Mouse (Mus musculus): ENCODE results near the gene Syne2. TPM values are rescaled to one million over a fixed set of nuclear protein-coding genes. Genes with fewer than 3 reads are reported as not detected.
A peak's percentile ranks its signal among the peaks of the same experiment; 100 is the strongest.

The Syne2 gene
- polyA plus RNA-seq, 1 experiment from 2014 or later: 64.1 TPM

DNA sequence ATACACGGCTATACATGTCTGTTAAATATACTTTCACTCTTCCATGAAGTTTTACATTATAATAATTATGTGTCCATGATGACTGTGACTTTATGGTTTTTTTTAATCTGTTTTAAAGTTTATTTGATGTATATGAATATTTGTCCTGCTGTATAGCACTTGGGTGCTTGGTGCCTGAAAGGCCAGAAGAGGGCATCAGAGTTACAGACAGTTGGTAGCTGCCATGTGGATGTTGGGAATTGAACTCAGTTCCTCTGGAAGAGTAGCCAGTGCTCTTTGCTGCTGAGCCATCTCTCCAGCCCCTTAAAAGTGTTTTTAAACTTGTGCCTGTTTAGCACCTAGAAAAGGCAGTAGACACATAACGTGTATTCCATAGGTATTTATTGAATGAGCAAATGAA lies 21.4 kb upstream of the Syne2 start:
- H3K9me3 ChIP-seq (replicated peaks; ENCODE audit: control insufficient read depth, low read length): no peaks in the 10 kb centered on the region
- H3K4me3 ChIP-seq (ENCODE audit: low read depth, low read length): no peak overlapping the region
- no peak overlapping the region for H3K9ac ChIP-seq (ENCODE audit: low read depth, low read length)
- H3K27ac ChIP-seq (ENCODE audit: low read depth, low read length): no peak overlapping the region
- H3K4me2 ChIP-seq: no peak overlapping the region
- H3K36me3 ChIP-seq (ENCODE audit: control insufficient read depth, insufficient read depth, low read length): no peaks in the 10 kb centered on the region
- H3K4me1 ChIP-seq (ENCODE audit: control insufficient read depth, insufficient read depth, low read length): peaks cover 3% of the 10 kb centered on the region; the same call in 1 of the 2 replicates
- no peaks in the 10 kb centered on the region for H3K27me3 ChIP-seq (ENCODE audit: control insufficient read depth, insufficient read depth, low read length)
- 67% methylated on average over 2 of the region's 2 CpGs for WGBS (ENCODE audit: insufficient replicate concordance)
- no peak for ATAC-seq (replicated peaks; ENCODE audit: insufficient number of reproducible peaks, low FRiP score, low TSS enrichment)

DNA sequence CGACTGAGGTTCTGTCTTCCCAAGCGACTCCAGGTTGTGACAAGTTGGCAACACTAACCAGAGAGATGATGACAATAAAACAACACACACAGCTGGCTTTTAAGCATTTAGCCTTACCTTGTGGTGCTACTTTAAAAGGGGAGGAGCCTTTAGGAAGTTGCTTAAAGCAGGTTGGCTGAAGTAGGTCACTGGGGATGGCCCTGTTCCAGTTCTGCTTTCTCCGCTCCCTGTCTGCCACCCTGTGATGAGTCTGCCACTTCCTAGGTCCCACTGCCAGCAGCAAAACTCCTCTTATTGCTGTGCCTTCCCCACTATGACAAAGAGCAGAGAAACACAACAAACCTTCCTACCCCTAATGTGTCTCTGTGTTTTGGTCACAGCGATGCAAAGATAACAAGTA lies 11.7 kb upstream of the Syne2 start:
- H3K27me3 ChIP-seq (ENCODE audit: control insufficient read depth, insufficient read depth, low read length): no peaks in the 10 kb centered on the region
- H3K9ac ChIP-seq (ENCODE audit: low read depth, low read length): no peak overlapping the region
- no peaks in the 10 kb centered on the region for H3K4me1 ChIP-seq (ENCODE audit: control insufficient read depth, insufficient read depth, low read length)
- H3K4me3 ChIP-seq (ENCODE audit: low read depth, low read length): no peak overlapping the region
- no peaks in the 10 kb centered on the region for H3K36me3 ChIP-seq (ENCODE audit: control insufficient read depth, insufficient read depth, low read length)
- ATAC-seq (replicated peaks; ENCODE audit: insufficient number of reproducible peaks, low FRiP score, low TSS enrichment): no peak
- no peaks in the 10 kb centered on the region for H3K9me3 ChIP-seq (replicated peaks; ENCODE audit: control insufficient read depth, low read length)
- no peak overlapping the region for H3K27ac ChIP-seq (ENCODE audit: low read depth, low read length)
- WGBS (ENCODE audit: insufficient replicate concordance): 84% methylated on average over 4 of the region's 4 CpGs
- H3K4me2 ChIP-seq: no peak overlapping the region

DNA sequence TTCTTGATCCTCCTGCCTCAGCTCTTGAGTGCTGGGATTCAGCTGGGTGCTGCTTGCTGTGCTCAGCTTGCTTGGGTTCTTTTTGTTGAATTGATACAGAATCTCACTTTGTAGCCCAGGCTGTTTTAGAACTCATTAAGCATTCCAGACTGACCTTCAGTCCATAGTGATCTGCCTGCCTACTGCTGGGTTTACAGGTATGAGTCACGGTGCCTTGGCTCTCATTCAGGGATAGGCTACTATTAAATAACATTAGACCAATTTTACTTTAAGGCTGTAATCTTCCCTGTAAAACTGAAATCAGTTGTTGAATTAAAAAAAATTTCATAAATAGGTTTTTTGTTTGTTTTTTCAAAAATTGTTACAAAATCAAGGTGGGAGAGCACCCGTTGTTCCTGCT lies 4.2 kb upstream of the Syne2 start:
- no peak overlapping the region for H3K9ac ChIP-seq (ENCODE audit: low read depth, low read length)
- 0 out of 2 replicates have a peak, but pooled peaks cover 2% of the 10 kb centered on the region for H3K4me1 ChIP-seq (ENCODE audit: control insufficient read depth, insufficient read depth, low read length)
- ATAC-seq (replicated peaks; ENCODE audit: insufficient number of reproducible peaks, low FRiP score, low TSS enrichment): no peak
- H3K36me3 ChIP-seq (ENCODE audit: control insufficient read depth, insufficient read depth, low read length): no peaks in the 10 kb centered on the region
- no peaks in the 10 kb centered on the region for H3K27me3 ChIP-seq (ENCODE audit: control insufficient read depth, insufficient read depth, low read length)
- no peaks in the 10 kb centered on the region for H3K9me3 ChIP-seq (replicated peaks; ENCODE audit: control insufficient read depth, low read length)
- H3K4me2 ChIP-seq: no peak overlapping the region
- H3K27ac ChIP-seq (ENCODE audit: low read depth, low read length): no peak overlapping the region
- H3K4me3 ChIP-seq (ENCODE audit: low read depth, low read length): no peak overlapping the region
- 93% methylated on average over 2 of the region's 2 CpGs for WGBS (ENCODE audit: insufficient replicate concordance)

DNA sequence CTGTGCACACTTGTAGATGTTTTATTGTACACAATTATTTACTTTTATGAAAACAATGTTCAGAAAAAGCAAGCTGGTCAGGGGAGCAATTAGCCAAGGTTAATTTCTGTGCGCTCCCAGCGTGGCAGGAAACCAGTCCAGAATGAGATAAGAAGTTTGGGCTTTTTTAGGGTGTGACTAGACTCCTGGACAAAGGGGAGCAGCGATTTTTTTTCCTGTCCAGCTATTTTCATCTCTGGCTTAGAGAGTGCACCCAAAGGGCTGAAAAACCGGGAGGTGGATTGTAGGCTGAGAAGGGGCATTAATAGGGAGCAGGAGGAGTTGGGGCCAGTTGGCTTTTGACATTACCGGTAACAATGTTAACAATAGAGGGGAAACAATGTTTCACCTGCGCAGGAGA lies 3.4 kb upstream of the Syne2 start:
- ATAC-seq (replicated peaks; ENCODE audit: insufficient number of reproducible peaks, low FRiP score, low TSS enrichment): no peak
- Histone ChIP-seq H3K4me2 (no peak overlapping the region), H3K9ac (ENCODE audit: low read depth, low read length) (no peak overlapping the region), H3K36me3 (ENCODE audit: control insufficient read depth, insufficient read depth, low read length) (no peaks in the 10 kb centered on the region), H3K4me1 (ENCODE audit: control insufficient read depth, insufficient read depth, low read length) (peaks cover 5% of the 10 kb centered on the region), H3K9me3 (replicated peaks; ENCODE audit: control insufficient read depth, low read length) (no peaks in the 10 kb centered on the region), H3K27ac (ENCODE audit: low read depth, low read length) (no peak overlapping the region), H3K4me3 (ENCODE audit: low read depth, low read length) (no peak overlapping the region), H3K27me3 (ENCODE audit: control insufficient read depth, insufficient read depth, low read length) (no peaks in the 10 kb centered on the region)
- WGBS (ENCODE audit: insufficient replicate concordance): 55% methylated on average over 6 of the region's 6 CpGs

DNA sequence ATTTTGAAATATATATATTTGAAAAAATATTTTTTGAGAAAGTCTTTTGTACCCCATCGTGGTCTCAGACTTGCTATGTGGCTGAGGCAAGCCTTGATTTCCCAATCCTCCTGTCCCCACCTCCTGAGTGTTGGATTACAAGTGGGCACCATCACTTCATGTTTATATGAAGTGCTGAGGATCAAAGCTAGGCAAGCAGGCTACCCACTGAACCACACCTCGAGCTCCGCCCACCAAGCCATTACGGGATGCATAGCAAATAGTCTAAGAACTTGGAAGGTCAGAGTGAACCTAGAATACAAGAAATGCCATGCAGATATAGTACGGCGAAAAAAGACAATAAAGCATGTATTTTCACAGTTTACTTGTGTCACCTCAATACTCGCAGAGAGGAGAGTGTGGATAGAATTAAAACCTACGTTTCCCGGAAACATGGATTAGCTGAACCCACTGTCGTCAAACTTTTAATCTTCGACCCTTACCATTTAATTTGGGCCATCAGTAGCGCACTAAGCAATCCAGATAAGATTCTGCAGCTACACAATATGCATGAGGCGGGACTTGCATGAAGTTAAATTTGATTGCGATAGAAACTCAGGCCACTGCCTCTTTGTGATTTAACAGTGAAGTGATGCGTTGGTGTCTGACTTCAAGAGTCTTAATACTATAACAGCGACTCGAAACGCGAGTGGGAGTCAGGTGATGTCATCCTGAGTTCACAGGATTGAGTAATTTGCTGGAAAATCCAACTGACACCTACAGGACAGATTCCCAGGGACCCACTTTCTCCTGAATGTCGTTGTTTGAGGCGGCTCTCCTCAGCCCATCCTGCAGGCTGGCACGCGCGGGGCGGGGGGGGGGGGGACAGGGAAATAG lies 715 bp upstream of the Syne2 start:
- whole genome bisulfite sequencing (ENCODE audit: insufficient replicate concordance): 13% methylated on average over 25 of the region's 25 CpGs
- H3K9ac ChIP-seq (ENCODE audit: low read depth, low read length): peak overlapping the region; percentile 96
- H3K4me2 ChIP-seq: peak overlapping the region; percentile 66
- H3K9me3 ChIP-seq (replicated peaks; ENCODE audit: control insufficient read depth, low read length): no peaks in the 10 kb centered on the region
- no peaks in the 10 kb centered on the region for H3K27me3 ChIP-seq (ENCODE audit: control insufficient read depth, insufficient read depth, low read length)
- H3K4me3 ChIP-seq (ENCODE audit: low read depth, low read length): peak overlapping the region; percentile 88
- ATAC-seq (replicated peaks; ENCODE audit: insufficient number of reproducible peaks, low FRiP score, low TSS enrichment): 0 out of 2 replicates have a peak, but pooled peaks have one; percentile 6
- H3K4me1 ChIP-seq (ENCODE audit: control insufficient read depth, insufficient read depth, low read length): peaks cover 23% of the 10 kb centered on the region
- H3K27ac ChIP-seq (ENCODE audit: low read depth, low read length): no peak overlapping the region
- H3K36me3 ChIP-seq (ENCODE audit: control insufficient read depth, insufficient read depth, low read length): no peaks in the 10 kb centered on the region

DNA sequence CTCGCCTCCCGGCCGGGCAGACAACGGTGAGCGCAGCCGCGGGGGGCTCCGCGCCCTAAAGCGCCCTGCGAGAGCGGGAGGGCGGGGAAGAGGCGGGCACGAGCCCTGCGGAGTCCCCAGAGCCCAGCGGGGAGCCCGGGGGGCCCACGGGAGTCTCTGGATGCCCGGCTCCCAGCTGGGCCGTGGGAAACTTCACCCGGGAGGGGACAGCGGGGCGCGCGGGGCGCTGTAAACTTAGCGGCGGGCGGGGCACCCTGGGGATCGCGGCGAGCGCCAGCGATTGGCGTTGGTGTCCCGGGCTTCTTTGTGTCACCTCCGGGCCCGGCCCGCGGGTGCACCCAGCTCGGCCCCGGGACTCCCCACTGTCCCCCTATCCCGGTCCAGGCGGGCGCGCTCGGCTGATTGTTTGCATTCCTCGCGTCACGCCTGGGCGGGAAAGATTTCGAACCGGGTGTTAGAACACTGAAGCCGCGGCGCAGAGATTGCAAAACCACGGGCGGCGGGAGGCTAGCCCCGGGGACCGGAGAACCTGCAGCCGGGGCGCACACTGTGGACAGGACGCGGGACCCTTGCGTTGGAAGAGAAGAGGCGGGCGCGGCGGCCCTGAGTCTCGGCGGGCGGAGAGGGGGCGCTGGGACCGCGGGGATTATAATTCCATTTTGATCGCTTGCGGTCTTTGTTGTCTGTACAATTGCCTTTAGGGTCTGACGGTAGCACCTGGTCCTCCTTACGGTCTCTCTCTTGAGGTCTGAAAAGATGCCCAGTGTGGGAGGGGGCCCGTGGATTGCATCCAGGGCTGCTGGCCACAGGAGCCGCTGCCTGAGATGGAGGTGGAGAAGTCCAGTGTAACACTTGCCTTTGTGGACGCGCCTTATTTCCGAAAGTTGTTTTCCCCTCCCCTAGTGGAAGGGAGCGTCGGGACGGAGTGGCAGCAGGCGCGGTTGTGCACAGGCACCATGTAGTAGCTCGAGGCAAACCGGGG lies 810 bp downstream of the Syne2 start:
- H3K27me3 ChIP-seq (ENCODE audit: control insufficient read depth, insufficient read depth, low read length): no peaks in the 10 kb centered on the region
- ATAC-seq (replicated peaks; ENCODE audit: insufficient number of reproducible peaks, low FRiP score, low TSS enrichment): peak; percentile 43
- peaks cover 31% of the 10 kb centered on the region for H3K4me1 ChIP-seq (ENCODE audit: control insufficient read depth, insufficient read depth, low read length)
- no peaks in the 10 kb centered on the region for H3K9me3 ChIP-seq (replicated peaks; ENCODE audit: control insufficient read depth, low read length)
- peak overlapping the region; percentile 96 for H3K9ac ChIP-seq (ENCODE audit: low read depth, low read length)
- under 1% methylated on average over 93 of the region's 93 CpGs for WGBS (ENCODE audit: insufficient replicate concordance)
- H3K4me2 ChIP-seq: peak overlapping the region; percentile 66
- H3K4me3 ChIP-seq (ENCODE audit: low read depth, low read length): peak overlapping the region; percentile 88
- peak overlapping the region; percentile 80 for H3K27ac ChIP-seq (ENCODE audit: low read depth, low read length)
- no peaks in the 10 kb centered on the region for H3K36me3 ChIP-seq (ENCODE audit: control insufficient read depth, insufficient read depth, low read length)

DNA sequence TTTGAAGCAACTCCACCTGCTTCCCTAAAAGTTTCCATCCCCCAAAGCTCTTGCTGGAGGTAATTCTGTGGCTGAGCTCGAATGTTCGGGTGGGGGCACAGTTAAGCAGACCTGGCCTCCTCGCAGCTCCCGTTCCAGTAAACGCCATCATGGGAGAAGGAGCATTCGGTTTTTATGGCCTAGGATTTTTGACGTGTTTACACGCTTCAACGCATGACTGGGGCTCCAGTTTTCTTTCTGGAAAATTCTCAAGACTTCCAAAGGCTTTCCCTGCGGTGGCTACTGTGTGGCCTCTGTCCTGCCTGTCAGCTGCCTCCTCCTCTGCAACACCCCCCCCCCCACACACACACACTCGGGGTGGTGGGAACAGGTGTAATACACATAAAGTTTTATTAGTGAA lies 1.5 kb downstream of the Syne2 start:
- H3K27me3 ChIP-seq (ENCODE audit: control insufficient read depth, insufficient read depth, low read length): no peaks in the 10 kb centered on the region

DNA sequence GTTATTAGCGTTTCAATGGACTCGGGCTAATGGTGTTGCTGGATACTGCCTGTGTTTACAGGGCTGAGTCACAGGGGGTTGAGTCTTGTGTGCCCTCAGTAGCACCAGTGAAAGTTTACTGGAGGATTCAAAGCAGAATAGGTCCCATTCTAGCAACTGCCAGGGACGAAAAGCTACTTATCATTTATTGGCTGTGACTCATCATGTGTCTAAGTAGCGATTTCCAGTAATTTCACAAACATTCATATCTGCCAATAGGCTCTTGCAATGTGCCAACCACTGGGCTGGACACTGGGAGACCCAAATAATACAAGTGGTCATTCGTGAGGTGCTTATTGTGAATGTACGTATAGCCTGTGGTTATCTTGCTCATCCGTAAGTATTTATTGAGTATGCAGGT lies 2.3 kb downstream of the Syne2 start:
- H3K4me1 ChIP-seq (ENCODE audit: control insufficient read depth, insufficient read depth, low read length): peaks cover 44% of the 10 kb centered on the region
- H3K4me2 ChIP-seq: no peak overlapping the region
- H3K9me3 ChIP-seq (replicated peaks; ENCODE audit: control insufficient read depth, low read length): no peaks in the 10 kb centered on the region
- no peak overlapping the region for H3K27ac ChIP-seq (ENCODE audit: low read depth, low read length)
- no peaks in the 10 kb centered on the region for H3K36me3 ChIP-seq (ENCODE audit: control insufficient read depth, insufficient read depth, low read length)
- H3K27me3 ChIP-seq (ENCODE audit: control insufficient read depth, insufficient read depth, low read length): no peaks in the 10 kb centered on the region
- no peak for ATAC-seq (replicated peaks; ENCODE audit: insufficient number of reproducible peaks, low FRiP score, low TSS enrichment)
- 66% methylated on average over 7 of the region's 7 CpGs for WGBS (ENCODE audit: insufficient replicate concordance)
- no peak overlapping the region for H3K4me3 ChIP-seq (ENCODE audit: low read depth, low read length)
- no peak overlapping the region for H3K9ac ChIP-seq (ENCODE audit: low read depth, low read length)

More for the DNA sequence above, 1.5 kb downstream of the Syne2 start:
- peaks cover 36% of the 10 kb centered on the region for H3K4me1 ChIP-seq (ENCODE audit: control insufficient read depth, insufficient read depth, low read length)
- no peaks in the 10 kb centered on the region for H3K36me3 ChIP-seq (ENCODE audit: control insufficient read depth, insufficient read depth, low read length)
- 20% methylated on average over 11 of the region's 11 CpGs for WGBS (ENCODE audit: insufficient replicate concordance)
- H3K4me3 ChIP-seq (ENCODE audit: low read depth, low read length): peak overlapping the region; percentile 88
- no peaks in the 10 kb centered on the region for H3K9me3 ChIP-seq (replicated peaks; ENCODE audit: control insufficient read depth, low read length)
- peak overlapping the region; percentile 96 for H3K9ac ChIP-seq (ENCODE audit: low read depth, low read length)
- no peak for ATAC-seq (replicated peaks; ENCODE audit: insufficient number of reproducible peaks, low FRiP score, low TSS enrichment)
- H3K4me2 ChIP-seq: peak overlapping the region; percentile 66
- 0 out of 2 replicates have a peak overlapping the region, but pooled peaks have one; percentile 1 for H3K27ac ChIP-seq (ENCODE audit: low read depth, low read length)
